Mouse (Mus musculus) CH12.LX (cell line): ENCODE measurements around the gene Ncoa6. TPM values are rescaled to one million over a fixed set of nuclear protein-coding genes. Genes with fewer than 3 reads are reported as not detected.

Experiments
- DNase-seq: peaks from one replicate; pipeline ENCODE4 v3.0.0-alpha.2; 2013; ENCODE audit errors: extremely low read depth
- H3K27ac ChIP-seq: 2 replicates; pipeline ENCODE4 v1.5.1; 2012; ENCODE audit warnings: low read depth, mild to moderate bottlenecking, control low read depth, moderate library complexity; ENCODE audit not compliant: insufficient read depth
- H3K27me3 ChIP-seq: replicated peaks from 2 replicates; pipeline ENCODE3; 2012; ENCODE audit warnings: inconsistent platforms
- H3K36me3 ChIP-seq, 2 experiments: replicated peaks in 1 of 2; 2 replicates each; pipeline versions ENCODE3 to v1.6.1; 2012; ENCODE audit warnings: inconsistent platforms in 1 of 2, low read length in 1 of 2, mild to moderate bottlenecking in 1 of 2, mixed read lengths in 1 of 2, moderate library complexity in 1 of 2; ENCODE audit not compliant: control insufficient read depth in 1 of 2, insufficient read depth in 1 of 2
- H3K4me1 ChIP-seq, 2 experiments: 2 replicates each; pipeline ENCODE4 v1.6.1; 2012; ENCODE audit warnings: inconsistent platforms in 1 of 2, moderate library complexity in 1 of 2; ENCODE audit not compliant: insufficient read depth in 2 of 2, control insufficient read depth in 1 of 2
- H3K4me2 ChIP-seq: 2 replicates; pipeline ENCODE4 v1.6.1; 2012; ENCODE audit warnings: low read depth, mild to moderate bottlenecking, control low read depth; ENCODE audit not compliant: poor library complexity, insufficient read depth, severe bottlenecking
- H3K4me3 ChIP-seq, 3 experiments: fragments of 150-350 bp in 1 of 3; sonication (generic) in 1 of 3; replicated peaks in 1 of 3; 2 replicates each; pipeline versions ENCODE3 to v1.5.1; 2011 to 2012; ENCODE audit warnings: low read depth in 2 of 3, low read length in 2 of 3, mild to moderate bottlenecking in 2 of 3, moderate library complexity in 2 of 3, control low read depth in 1 of 3, improper control_type of control experiment in 1 of 3, inconsistent platforms in 1 of 3, mixed read lengths in 1 of 3; ENCODE audit not compliant: poor library complexity in 1 of 3
- H3K79me2 ChIP-seq: replicated peaks from 2 replicates; pipeline ENCODE4 v1.6.1; 2012; ENCODE audit warnings: mild to moderate bottlenecking, moderate library complexity; ENCODE audit not compliant: control insufficient read depth, poor library complexity, insufficient read depth, severe bottlenecking; ENCODE audit errors: extremely low read depth
- H3K9ac ChIP-seq: 2 replicates; pipeline ENCODE4 v1.6.1; 2012; ENCODE audit warnings: low read depth, mild to moderate bottlenecking, control low read depth, moderate library complexity; ENCODE audit not compliant: insufficient read depth
- H3K9me3 ChIP-seq: replicated peaks from 2 replicates; pipeline ENCODE3; 2012; ENCODE audit warnings: low read length, inconsistent platforms, mixed read lengths
- CHD1 ChIP-seq: IDR thresholded peaks from 2 replicates; pipeline ENCODE4 v1.6.1; 2012; ENCODE audit warnings: low read depth, low read length, improper control_type of control experiment, inconsistent platforms
- CHD2 ChIP-seq: IDR thresholded peaks from 2 replicates; pipeline ENCODE4 v1.6.1; 2011; ENCODE audit warnings: low read length, improper control_type of control experiment
- CTCF ChIP-seq, 2 experiments: IDR thresholded peaks in 1 of 2; conservative IDR thresholded peaks in 1 of 2; 2 replicates each; pipeline ENCODE4 v1.5.1; 2011 to 2012; ENCODE audit warnings: low read depth in 2 of 2, low read length in 2 of 2, improper control_type of control experiment in 1 of 2, inconsistent platforms in 1 of 2, mild to moderate bottlenecking in 1 of 2, moderate library complexity in 1 of 2
- E2F4 ChIP-seq: IDR thresholded peaks from 2 replicates; pipeline ENCODE4 v1.6.1; 2011; ENCODE audit warnings: low read depth, low read length, improper control_type of control experiment; ENCODE audit not compliant: insufficient replicate concordance
- ETS1 ChIP-seq: conservative IDR thresholded peaks from 2 replicates; pipeline ENCODE4 v1.6.1; 2012; ENCODE audit warnings: low read depth, mild to moderate bottlenecking, inconsistent platforms, low read length, improper control_type of control experiment, moderate library complexity
- GABPA ChIP-seq: IDR thresholded peaks from 2 replicates; pipeline ENCODE4 v1.6.1; 2012; ENCODE audit warnings: low read depth, low read length, improper control_type of control experiment, inconsistent platforms; ENCODE audit not compliant: insufficient replicate concordance
- HCFC1 ChIP-seq: IDR thresholded peaks from 2 replicates; pipeline ENCODE4 v1.6.1; 2012; ENCODE audit warnings: low read depth, mild to moderate bottlenecking, inconsistent platforms, low read length, improper control_type of control experiment
- JUN ChIP-seq: IDR thresholded peaks from 2 replicates; pipeline ENCODE4 v1.6.1; 2011; ENCODE audit warnings: low read depth, mild to moderate bottlenecking, low read length, improper control_type of control experiment, moderate library complexity; ENCODE audit not compliant: insufficient read depth
- JUND ChIP-seq: conservative IDR thresholded peaks from 2 replicates; pipeline ENCODE4 v1.6.1; 2011; ENCODE audit warnings: low read depth, low read length, improper control_type of control experiment
- MAFK ChIP-seq: IDR thresholded peaks from 2 replicates; pipeline ENCODE4 v1.6.1; 2011; ENCODE audit warnings: low read length, improper control_type of control experiment; ENCODE audit not compliant: insufficient replicate concordance
- MAZ ChIP-seq: IDR thresholded peaks from 2 replicates; pipeline ENCODE4 v1.6.1; 2012; ENCODE audit warnings: low read depth, mild to moderate bottlenecking, inconsistent platforms, low read length, improper control_type of control experiment, moderate library complexity
- MXI1 ChIP-seq: IDR thresholded peaks from 2 replicates; pipeline ENCODE4 v1.6.1; 2011; ENCODE audit warnings: mild to moderate bottlenecking, low read depth, low read length, improper control_type of control experiment
- NELFE ChIP-seq: IDR thresholded peaks from 2 replicates; pipeline ENCODE4 v1.6.1; 2011; ENCODE audit warnings: low read depth, low read length, improper control_type of control experiment
- POLR2AphosphoS2 ChIP-seq: IDR thresholded peaks from 2 replicates; pipeline ENCODE4 v1.6.1; 2011; ENCODE audit warnings: low read depth, low read length, improper control_type of control experiment
- RAD21 ChIP-seq: IDR thresholded peaks from 2 replicates; pipeline ENCODE4 v1.6.1; 2011; ENCODE audit warnings: low read depth, mild to moderate bottlenecking, low read length, improper control_type of control experiment, moderate library complexity
- RCOR1 ChIP-seq: conservative IDR thresholded peaks from 2 replicates; pipeline ENCODE4 v1.6.1; 2012; ENCODE audit warnings: low read depth, mild to moderate bottlenecking, inconsistent platforms, low read length, improper control_type of control experiment
- SMC3 ChIP-seq: IDR thresholded peaks from 2 replicates; pipeline ENCODE4 v1.6.1; 2011; ENCODE audit warnings: low read depth, low read length, improper control_type of control experiment
- TBP ChIP-seq: conservative IDR thresholded peaks from 2 replicates; pipeline ENCODE4 v1.6.1; 2011; ENCODE audit warnings: low read depth, low read length, improper control_type of control experiment
- TCF12 ChIP-seq: IDR thresholded peaks from 2 replicates; pipeline ENCODE4 v1.6.1; 2014; ENCODE audit warnings: low read depth, mild to moderate bottlenecking, inconsistent platforms, low read length, improper control_type of control experiment
- UBTF ChIP-seq: IDR thresholded peaks from 2 replicates; pipeline ENCODE4 v1.6.1; 2012; ENCODE audit warnings: low read depth, mild to moderate bottlenecking, inconsistent platforms, low read length, improper control_type of control experiment, moderate library complexity
- USF2 ChIP-seq: conservative IDR thresholded peaks from 2 replicates; pipeline ENCODE4 v1.6.1; 2011; ENCODE audit warnings: low read depth, low read length, improper control_type of control experiment
- ZKSCAN1 ChIP-seq: IDR thresholded peaks from 2 replicates; pipeline ENCODE4 v1.6.1; 2012; ENCODE audit warnings: low read depth, inconsistent platforms, low read length, improper control_type of control experiment, borderline replicate concordance
- ZMIZ1 ChIP-seq: IDR thresholded peaks from 2 replicates; pipeline ENCODE4 v1.6.1; 2012; ENCODE audit warnings: low read depth, mild to moderate bottlenecking, inconsistent platforms, low read length, improper control_type of control experiment
- ZNF384 ChIP-seq: IDR thresholded peaks from 2 replicates; pipeline ENCODE4 v1.6.1; 2012; ENCODE audit warnings: low read depth, low read length, improper control_type of control experiment, inconsistent platforms
- dilution Hi-C: fragments of 300-500 bp; cut with MboI; formaldehyde crosslinking; loops from 2 replicates; pipeline ENCODE4 v1.14.3; 2020; ENCODE audit warnings: low sequenced_read_pairs; ENCODE audit not compliant: extremely low pct_unique_long_range_greater_than_20kb, extremely low pct_ligation_motif_present
- in situ Hi-C: fragments of 300-500 bp; cut with MboI; formaldehyde crosslinking; loops from 3 replicates; pipeline ENCODE4 v1.14.3; 2019; ENCODE audit warnings: low sequenced_read_pairs, low pct_ligation_motif_present, low pct_unique_long_range_greater_than_20kb, mixed read lengths
- polyA plus RNA-seq: library from polyadenylated mRNA; unstranded; fragments of >175 nt; gene quantifications from 2 replicates; pipeline ENCODE4 v1.2.1, GENCODE M21; 2012; ENCODE audit warnings: low read depth; ENCODE audit not compliant: insufficient read length
- total RNA-seq, 2 experiments: library from RNA; depleted of rRNA; stranded (reverse); fragments of 300-350 nt in 1 of 2; fragments of >200 nt in 1 of 2; gene quantifications; 2 replicates each; pipeline ENCODE4 v1.2.3; 2012 to 2014

The Ncoa6 gene
- total and polyA plus RNA-seq, 3 experiments = 5.4 to 20.6 (median 5.9) TPM

DNA sequence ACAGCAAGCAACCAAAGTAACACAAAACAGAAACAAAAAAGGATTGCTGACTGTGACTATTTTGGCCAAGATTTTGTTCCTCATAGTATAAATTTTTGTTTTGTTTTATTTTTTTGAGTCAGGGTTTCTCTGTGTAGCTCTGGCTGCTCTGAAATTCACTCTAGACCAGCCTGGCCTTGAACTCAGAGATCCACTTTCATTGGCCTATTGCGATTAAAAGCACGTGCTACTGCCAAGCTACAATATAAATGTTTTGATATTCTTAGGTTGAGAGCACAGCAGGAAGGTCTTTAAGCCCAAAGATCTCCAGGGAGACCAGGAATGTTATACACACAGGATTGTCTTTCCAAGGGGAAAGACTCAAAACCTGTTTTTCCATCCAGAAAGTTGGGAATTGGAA is 30.2 kb downstream of the Ncoa6 start:
- peaks cover 2 to 16% of the 10 kb centered on the region in 2 experiments for H3K36me3 ChIP-seq
- H3K4me2 ChIP-seq = no peak overlapping the region
- no peaks in the 10 kb centered on the region for H3K9me3 ChIP-seq
- H3K9ac ChIP-seq = no peak overlapping the region
- in situ Hi-C loops (no loop called here), dilution Hi-C loops (no loop called here)
- H3K27me3 ChIP-seq = no peaks in the 10 kb centered on the region
- peaks cover under 1% of the 10 kb centered on the region; the same call in 1 of the 2 replicates for H3K79me2 ChIP-seq
- H3K4me1 ChIP-seq = peaks cover 0 to 5% of the 10 kb centered on the region in 2 experiments; a peak in 1 of 4 replicates
- H3K4me3 ChIP-seq = no peak overlapping the region
- no peak for TF ChIP-seq ETS1
- TF ChIP-seq USF2 = no peak
- TF ChIP-seq HCFC1 = no peak
- no peak for TF ChIP-seq ZKSCAN1
- no peak for TF ChIP-seq NELFE
- TF ChIP-seq CHD2 = no peak
- TF ChIP-seq UBTF = no peak
- no peak for TF ChIP-seq RCOR1
- TF ChIP-seq POLR2AphosphoS2 = no peak
- no peak for TF ChIP-seq RAD21
- no peak for TF ChIP-seq E2F4
- no peak for TF ChIP-seq CTCF (conservative IDR thresholded peaks at IDR 0.05 in 1 of 2, IDR thresholded peaks at IDR 0.05 in 1 of 2; ENCODE audit: low read depth in 2 of 2, low read length in 2 of 2)
- no peak for TF ChIP-seq MAFK
- TF ChIP-seq JUND = no peak
- TF ChIP-seq CHD1 = no peak
- no peak for TF ChIP-seq MXI1
- no peak for TF ChIP-seq MAZ
- no peak for TF ChIP-seq JUN
- no peak for TF ChIP-seq TCF12
- TF ChIP-seq, all 38 proteins: peak for 0
- H3K27ac ChIP-seq = no peak overlapping the region
- DNase-seq = no peak

DNA sequence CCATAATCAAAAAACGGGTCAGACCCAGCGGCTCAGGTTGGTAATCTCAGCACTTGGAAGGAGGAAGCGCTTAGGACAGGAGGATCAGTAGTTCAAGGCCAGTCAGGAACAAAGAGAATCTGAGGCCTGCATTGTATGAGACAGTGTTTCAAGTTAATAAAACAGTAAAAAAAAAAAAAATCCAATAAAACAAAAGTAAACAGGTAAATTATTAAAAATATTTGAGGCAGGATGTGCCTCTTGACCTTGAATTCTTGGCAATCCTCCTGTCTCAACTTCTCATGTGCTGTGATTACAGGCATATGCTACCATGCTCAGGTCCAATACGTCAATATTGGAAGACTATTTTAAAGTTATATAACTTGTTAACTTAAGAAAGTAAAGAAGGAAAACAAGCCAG is 30.8 kb downstream of the Ncoa6 start:
- Histone ChIP-seq H3K27me3 (no peaks in the 10 kb centered on the region), H3K9ac (no peak overlapping the region), H3K4me2 (no peak overlapping the region; the same call in 1 of the 2 replicates), H3K79me2 (no peaks in the 10 kb centered on the region), H3K27ac (no peak overlapping the region)
- DNase-seq = no peak
- TF ChIP-seq MAFK = no peak
- no peak for TF ChIP-seq E2F4
- no peak for TF ChIP-seq ETS1
- TF ChIP-seq MAZ = no peak
- no peak for TF ChIP-seq RCOR1
- TF ChIP-seq HCFC1 = no peak
- no peak for TF ChIP-seq USF2
- TF ChIP-seq ZMIZ1 = no peak
- TF ChIP-seq TCF12 = no peak
- no peak for TF ChIP-seq ZNF384
- no peak for TF ChIP-seq NELFE
- no peak for TF ChIP-seq JUND
- no peak for TF ChIP-seq SMC3
- TF ChIP-seq POLR2AphosphoS2 = no peak
- no peak for TF ChIP-seq GABPA
- no peak for TF ChIP-seq TBP
- TF ChIP-seq MXI1 = no peak
- TF ChIP-seq, all 38 proteins: peak for 0
- Histone ChIP-seq H3K9me3 (no peaks in the 10 kb centered on the region), H3K36me3 (peaks cover 2 to 16% of the 10 kb centered on the region in 2 experiments), H3K4me3 (no peak overlapping the region), H3K4me1 (peaks cover 0 to 5% of the 10 kb centered on the region in 2 experiments; a peak in 1 of 4 replicates)
- dilution Hi-C loops (no loop called here), in situ Hi-C loops (no loop called here)
